Mouse (Mus musculus): ENCODE data around the gene Rab11fip4. TPM values are rescaled to one million over a fixed set of nuclear protein-coding genes. Genes with fewer than 3 reads are reported as not detected.
A peak's percentile ranks its signal among the peaks of the same experiment; 100 is the strongest.

Rab11fip4 gene
- polyA plus RNA-seq, 1 experiment from 2014 or later: 0.73 TPM

DNA sequence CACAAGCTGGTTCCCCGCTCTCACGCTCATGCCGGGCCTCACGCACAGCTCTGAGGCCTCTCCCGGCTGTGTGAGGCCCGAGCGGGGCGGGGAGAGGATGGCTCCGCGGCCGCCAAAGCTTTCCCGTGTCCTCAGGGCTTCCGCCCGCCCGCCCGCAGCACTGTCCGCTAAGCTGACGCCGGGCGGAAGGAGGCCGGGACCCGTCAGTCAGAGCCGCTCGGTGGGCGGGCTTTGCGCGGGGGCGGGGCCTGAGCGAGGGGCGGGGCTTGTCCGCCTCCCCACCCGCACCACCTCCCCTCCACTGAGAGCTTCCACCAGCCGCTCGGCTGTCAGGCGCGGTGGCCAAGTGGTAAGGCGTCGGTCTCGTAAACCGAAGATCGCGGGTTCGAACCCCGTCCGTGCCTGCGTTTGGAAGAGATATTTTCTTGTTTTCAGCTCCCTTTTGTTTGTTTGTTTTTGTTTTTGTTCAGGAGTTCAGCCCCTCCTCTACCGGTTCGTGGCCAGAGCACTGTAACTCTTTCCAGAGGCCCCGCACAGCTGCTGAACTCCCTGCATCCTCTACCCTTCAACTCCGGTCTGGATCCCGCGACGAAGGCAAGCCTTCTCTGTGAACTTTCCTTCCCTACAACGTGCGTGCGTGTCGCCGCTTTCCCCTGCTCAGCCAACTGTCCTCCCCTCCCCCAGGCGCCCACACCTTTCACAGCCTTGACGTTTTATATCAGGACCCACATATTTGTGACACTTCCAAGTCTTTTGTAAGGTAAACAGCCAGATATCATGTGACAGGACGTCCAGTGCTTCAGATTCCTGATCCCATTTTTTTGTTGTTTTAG lies 113.5 kb downstream of the Rab11fip4 start:
- peak; percentile 93 for ATAC-seq (replicated peaks; ENCODE audit: insufficient number of reproducible peaks, low FRiP score, low TSS enrichment)
- WGBS (ENCODE audit: insufficient replicate concordance): under 1% methylated on average over 61 of the region's 61 CpGs
- peaks cover 7% of the 10 kb centered on the region for H3K27me3 ChIP-seq (ENCODE audit: control insufficient read depth, insufficient read depth, low read length)
- peak overlapping the region; percentile 95 for H3K27ac ChIP-seq (ENCODE audit: low read depth, low read length)
- H3K4me2 ChIP-seq: peak overlapping the region; percentile 80
- peaks cover 4% of the 10 kb centered on the region; the same call in 1 of the 2 replicates for H3K36me3 ChIP-seq (ENCODE audit: control insufficient read depth, insufficient read depth, low read length)
- H3K9me3 ChIP-seq (replicated peaks; ENCODE audit: control insufficient read depth, low read length): no peaks in the 10 kb centered on the region
- H3K4me1 ChIP-seq (ENCODE audit: control insufficient read depth, insufficient read depth, low read length): peaks cover 16% of the 10 kb centered on the region
- peak overlapping the region; percentile 87 for H3K9ac ChIP-seq (ENCODE audit: low read depth, low read length)
- peak overlapping the region; percentile 77 for H3K4me3 ChIP-seq (ENCODE audit: low read depth, low read length)

DNA sequence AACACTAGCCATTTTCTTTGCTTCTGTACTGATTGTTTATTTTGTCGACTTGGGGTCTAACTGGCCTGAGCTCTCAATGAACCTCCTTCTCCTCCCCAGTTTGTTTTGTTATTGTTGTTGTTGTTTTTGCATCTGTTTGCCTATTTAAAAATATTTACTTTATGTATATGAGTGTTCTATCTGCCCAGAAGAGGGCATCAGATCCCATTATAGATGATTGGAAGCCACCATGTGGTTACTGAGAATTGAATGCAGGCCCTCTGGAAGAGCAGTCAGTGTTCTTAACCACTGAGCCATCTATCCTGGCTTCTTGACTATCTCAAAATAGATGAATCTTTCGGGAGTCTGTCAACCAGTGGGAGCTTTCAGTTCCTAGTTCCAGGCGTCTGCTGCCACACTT lies 116.1 kb downstream of the Rab11fip4 start:
- Histone ChIP-seq H3K36me3 (ENCODE audit: control insufficient read depth, insufficient read depth, low read length) (no peaks in the 10 kb centered on the region), H3K4me1 (ENCODE audit: control insufficient read depth, insufficient read depth, low read length) (peaks cover 26% of the 10 kb centered on the region), H3K27ac (ENCODE audit: low read depth, low read length) (no peak overlapping the region), H3K4me3 (ENCODE audit: low read depth, low read length) (no peak overlapping the region), H3K9me3 (replicated peaks; ENCODE audit: control insufficient read depth, low read length) (no peaks in the 10 kb centered on the region), H3K27me3 (ENCODE audit: control insufficient read depth, insufficient read depth, low read length) (peaks cover 27% of the 10 kb centered on the region), H3K4me2 (no peak overlapping the region), H3K9ac (ENCODE audit: low read depth, low read length) (no peak overlapping the region)
- WGBS (ENCODE audit: insufficient replicate concordance): 69% methylated on average over 3 of the region's 3 CpGs
- no peak for ATAC-seq (replicated peaks; ENCODE audit: insufficient number of reproducible peaks, low FRiP score, low TSS enrichment)

DNA sequence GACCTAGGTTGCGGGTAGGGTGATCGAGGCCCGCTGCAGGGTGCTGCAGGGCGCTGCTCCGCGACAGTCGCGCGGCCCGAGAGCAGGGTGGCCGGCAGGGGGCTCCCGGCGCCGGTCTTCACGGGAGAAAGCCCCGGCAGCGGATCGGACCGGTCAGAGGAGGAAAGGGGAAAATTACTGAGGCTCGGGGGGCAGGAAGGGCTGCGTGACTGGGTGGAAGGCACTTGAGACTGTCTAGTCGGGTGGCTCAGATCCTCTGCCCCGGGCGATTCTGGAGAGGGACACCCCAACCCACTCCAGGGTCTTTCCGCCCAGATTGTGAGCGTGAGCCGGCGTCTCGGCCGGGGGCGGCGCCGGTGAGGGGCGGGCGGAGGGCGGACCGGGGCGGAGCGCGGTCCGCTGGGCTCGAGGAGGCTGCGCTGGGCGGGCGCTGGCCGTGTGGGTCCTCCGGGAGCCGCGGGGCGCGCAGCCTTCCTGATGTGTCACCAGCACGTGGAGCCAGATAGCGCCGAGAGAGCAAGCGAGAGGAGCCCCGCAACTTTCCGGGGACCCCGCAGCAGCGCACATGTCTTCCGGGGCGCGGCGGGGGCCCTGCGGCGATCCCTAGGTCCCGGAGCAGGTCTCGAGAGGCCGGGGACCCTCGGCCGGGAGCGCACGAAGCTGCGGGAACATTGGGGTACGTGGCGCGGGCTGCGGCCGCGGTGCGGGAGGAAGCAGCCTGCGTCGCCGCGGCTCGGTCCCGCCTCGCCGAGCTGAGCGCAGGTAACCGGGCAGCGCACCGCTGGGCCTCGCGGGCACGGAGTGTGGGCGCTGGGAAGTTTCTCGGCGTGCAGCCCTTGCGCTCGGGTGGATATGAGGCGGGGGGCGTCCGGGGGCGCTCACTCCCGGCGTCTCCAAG lies 120.1 kb downstream of the Rab11fip4 start:
- peaks cover 11% of the 10 kb centered on the region for H3K4me1 ChIP-seq (ENCODE audit: control insufficient read depth, insufficient read depth, low read length)
- peak overlapping the region; percentile 100 for H3K4me2 ChIP-seq
- WGBS (ENCODE audit: insufficient replicate concordance): under 1% methylated on average over 100 of the region's 106 CpGs
- H3K27me3 ChIP-seq (ENCODE audit: control insufficient read depth, insufficient read depth, low read length): peaks cover 46% of the 10 kb centered on the region
- peak overlapping the region; percentile 55 for H3K4me3 ChIP-seq (ENCODE audit: low read depth, low read length)
- H3K36me3 ChIP-seq (ENCODE audit: control insufficient read depth, insufficient read depth, low read length): no peaks in the 10 kb centered on the region
- peak; percentile 81 for ATAC-seq (replicated peaks; ENCODE audit: insufficient number of reproducible peaks, low FRiP score, low TSS enrichment)
- no peaks in the 10 kb centered on the region for H3K9me3 ChIP-seq (replicated peaks; ENCODE audit: control insufficient read depth, low read length)
- H3K27ac ChIP-seq (ENCODE audit: low read depth, low read length): peak overlapping the region; percentile 59; the same call in 1 of the 2 replicates
- H3K9ac ChIP-seq (ENCODE audit: low read depth, low read length): peak overlapping the region; percentile 76

DNA sequence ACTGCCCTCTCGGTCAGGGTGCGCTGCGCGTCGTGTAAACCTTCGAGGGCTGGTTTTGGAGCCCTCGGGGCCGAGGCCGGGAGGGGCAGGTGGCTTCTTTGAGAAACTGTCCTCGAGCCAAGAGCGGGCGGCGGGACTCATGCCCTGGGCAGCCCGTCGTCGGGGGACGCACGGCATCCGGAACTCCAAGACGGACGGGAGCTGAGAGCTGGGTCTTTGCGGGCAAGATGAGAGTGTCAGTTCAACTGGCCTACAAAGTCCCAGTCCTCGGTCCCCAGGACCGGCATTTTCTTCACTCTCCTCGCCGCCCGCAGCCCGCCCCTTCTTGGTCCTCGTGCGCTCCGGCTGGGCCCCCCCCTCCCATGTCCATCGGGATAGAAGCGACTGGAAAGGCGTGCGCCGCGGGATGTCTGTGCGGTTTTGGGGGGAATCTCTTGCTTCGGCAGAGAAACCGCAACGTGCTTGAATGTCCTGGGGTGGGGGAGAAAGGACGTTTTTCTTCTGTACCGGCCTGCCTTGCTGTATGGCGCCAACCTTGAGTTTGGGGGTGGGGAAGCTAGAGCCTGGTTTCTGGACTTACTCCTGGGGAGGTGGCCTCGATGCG lies 120.9 kb downstream of the Rab11fip4 start:
- ATAC-seq (replicated peaks; ENCODE audit: insufficient number of reproducible peaks, low FRiP score, low TSS enrichment): no peak
- Histone ChIP-seq H3K4me1 (ENCODE audit: control insufficient read depth, insufficient read depth, low read length) (peaks cover 10% of the 10 kb centered on the region), H3K27ac (ENCODE audit: low read depth, low read length) (no peak overlapping the region), H3K9me3 (replicated peaks; ENCODE audit: control insufficient read depth, low read length) (no peaks in the 10 kb centered on the region), H3K27me3 (ENCODE audit: control insufficient read depth, insufficient read depth, low read length) (peaks cover 46% of the 10 kb centered on the region), H3K4me3 (ENCODE audit: low read depth, low read length) (peak overlapping the region; percentile 55), H3K36me3 (ENCODE audit: control insufficient read depth, insufficient read depth, low read length) (no peaks in the 10 kb centered on the region), H3K4me2 (peak overlapping the region; percentile 100), H3K9ac (ENCODE audit: low read depth, low read length) (peak overlapping the region; percentile 76)
- WGBS (ENCODE audit: insufficient replicate concordance): 3% methylated on average over 46 of the region's 46 CpGs

DNA sequence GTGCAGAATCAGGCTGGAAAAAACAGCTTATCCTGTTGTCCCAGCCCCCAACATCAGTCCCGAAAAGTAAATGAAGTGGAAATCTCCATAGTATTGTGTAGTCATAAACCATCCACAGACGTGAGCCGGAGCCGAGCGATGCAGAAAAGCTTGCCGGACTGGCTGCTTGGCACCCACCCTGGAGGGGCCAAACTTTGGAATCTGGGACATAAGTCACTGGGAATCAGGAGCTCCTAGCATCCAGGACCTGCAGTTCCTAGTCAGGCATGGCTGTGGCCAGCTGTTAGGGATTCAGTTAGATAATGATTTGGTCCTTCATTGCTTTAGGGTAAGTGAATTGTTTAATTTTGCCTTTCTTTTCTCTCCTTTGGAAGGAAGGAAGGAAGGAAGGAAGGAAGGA lies 122.2 kb downstream of the Rab11fip4 start:
- 76% methylated on average over 6 of the region's 6 CpGs for whole genome bisulfite sequencing (ENCODE audit: insufficient replicate concordance)
- Histone ChIP-seq H3K27ac (ENCODE audit: low read depth, low read length) (no peak overlapping the region), H3K4me2 (no peak overlapping the region), H3K36me3 (ENCODE audit: control insufficient read depth, insufficient read depth, low read length) (no peaks in the 10 kb centered on the region), H3K9ac (ENCODE audit: low read depth, low read length) (no peak overlapping the region), H3K4me1 (ENCODE audit: control insufficient read depth, insufficient read depth, low read length) (peaks cover 18% of the 10 kb centered on the region), H3K27me3 (ENCODE audit: control insufficient read depth, insufficient read depth, low read length) (peaks cover 46% of the 10 kb centered on the region), H3K9me3 (replicated peaks; ENCODE audit: control insufficient read depth, low read length) (no peaks in the 10 kb centered on the region), H3K4me3 (ENCODE audit: low read depth, low read length) (no peak overlapping the region)
- ATAC-seq (replicated peaks; ENCODE audit: insufficient number of reproducible peaks, low FRiP score, low TSS enrichment): no peak

DNA sequence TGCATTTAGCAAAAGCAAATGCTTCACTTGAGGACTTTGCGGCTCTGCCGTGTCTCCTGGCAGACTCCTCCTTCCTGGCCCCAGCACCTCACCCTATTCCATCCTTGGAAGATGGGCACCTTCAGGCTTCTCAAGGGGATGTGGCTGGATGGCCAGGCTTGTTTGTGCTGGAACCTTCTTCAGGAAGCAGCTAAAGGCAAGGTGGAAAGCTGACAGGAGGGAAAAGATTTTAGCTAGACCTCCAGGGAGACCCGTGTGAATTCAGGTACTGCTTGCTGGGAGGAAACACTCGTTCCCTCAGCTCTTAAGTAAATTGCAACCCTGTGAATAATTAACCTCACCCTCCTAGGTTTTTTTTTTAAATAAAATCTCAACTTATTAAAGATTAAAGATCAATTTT lies 122.7 kb downstream of the Rab11fip4 start:
- no peaks in the 10 kb centered on the region for H3K9me3 ChIP-seq (replicated peaks; ENCODE audit: control insufficient read depth, low read length)
- H3K4me3 ChIP-seq (ENCODE audit: low read depth, low read length): no peak overlapping the region
- peaks cover 18% of the 10 kb centered on the region for H3K4me1 ChIP-seq (ENCODE audit: control insufficient read depth, insufficient read depth, low read length)
- no peak overlapping the region for H3K27ac ChIP-seq (ENCODE audit: low read depth, low read length)
- H3K27me3 ChIP-seq (ENCODE audit: control insufficient read depth, insufficient read depth, low read length): peaks cover 46% of the 10 kb centered on the region
- 47% methylated on average over 4 of the region's 4 CpGs for WGBS (ENCODE audit: insufficient replicate concordance)
- no peak overlapping the region for H3K9ac ChIP-seq (ENCODE audit: low read depth, low read length)
- ATAC-seq (replicated peaks; ENCODE audit: insufficient number of reproducible peaks, low FRiP score, low TSS enrichment): no peak
- H3K4me2 ChIP-seq: no peak overlapping the region
- no peaks in the 10 kb centered on the region for H3K36me3 ChIP-seq (ENCODE audit: control insufficient read depth, insufficient read depth, low read length)

DNA sequence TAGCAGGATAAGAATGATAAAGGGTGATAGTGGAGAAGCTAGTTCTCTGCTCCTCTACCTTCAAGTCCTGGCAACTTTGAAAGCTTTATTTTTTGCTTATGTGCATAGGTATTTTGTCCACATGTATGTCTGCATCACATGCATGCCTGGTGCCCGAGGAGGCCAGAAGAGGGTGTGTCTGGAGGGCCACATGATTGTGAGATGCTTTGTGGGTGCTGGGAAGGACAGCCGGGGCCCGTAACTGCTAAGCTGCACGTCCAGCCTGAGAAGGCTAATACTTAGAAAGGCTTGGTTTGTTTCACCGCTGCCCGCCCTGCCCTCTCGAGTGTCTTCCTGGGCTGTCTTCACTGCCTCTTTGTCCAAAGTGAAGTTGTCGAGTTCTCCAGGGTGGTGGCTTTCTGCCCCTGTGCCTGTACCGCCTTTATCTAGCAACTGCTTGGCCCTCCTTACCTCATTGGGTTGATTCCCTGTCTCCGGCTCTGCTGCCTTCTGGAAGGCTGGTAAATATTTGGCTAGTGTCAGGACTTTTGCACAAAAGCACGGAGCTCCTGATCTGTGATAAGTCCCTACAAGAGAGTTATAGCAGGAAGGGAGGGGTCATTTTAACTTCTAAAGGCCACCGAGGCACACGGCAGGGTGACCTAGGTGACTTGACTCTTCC lies 123.2 kb downstream of the Rab11fip4 start:
- no peaks in the 10 kb centered on the region for H3K36me3 ChIP-seq (ENCODE audit: control insufficient read depth, insufficient read depth, low read length)
- no peak overlapping the region for H3K9ac ChIP-seq (ENCODE audit: low read depth, low read length)
- H3K27me3 ChIP-seq (ENCODE audit: control insufficient read depth, insufficient read depth, low read length): peaks cover 41% of the 10 kb centered on the region
- WGBS (ENCODE audit: insufficient replicate concordance): 51% methylated on average over 13 of the region's 13 CpGs
- H3K9me3 ChIP-seq (replicated peaks; ENCODE audit: control insufficient read depth, low read length): no peaks in the 10 kb centered on the region
- H3K4me2 ChIP-seq: no peak overlapping the region
- no peak overlapping the region for H3K4me3 ChIP-seq (ENCODE audit: low read depth, low read length)
- ATAC-seq (replicated peaks; ENCODE audit: insufficient number of reproducible peaks, low FRiP score, low TSS enrichment): no peak
- no peak overlapping the region for H3K27ac ChIP-seq (ENCODE audit: low read depth, low read length)
- peaks cover 21% of the 10 kb centered on the region for H3K4me1 ChIP-seq (ENCODE audit: control insufficient read depth, insufficient read depth, low read length)

DNA sequence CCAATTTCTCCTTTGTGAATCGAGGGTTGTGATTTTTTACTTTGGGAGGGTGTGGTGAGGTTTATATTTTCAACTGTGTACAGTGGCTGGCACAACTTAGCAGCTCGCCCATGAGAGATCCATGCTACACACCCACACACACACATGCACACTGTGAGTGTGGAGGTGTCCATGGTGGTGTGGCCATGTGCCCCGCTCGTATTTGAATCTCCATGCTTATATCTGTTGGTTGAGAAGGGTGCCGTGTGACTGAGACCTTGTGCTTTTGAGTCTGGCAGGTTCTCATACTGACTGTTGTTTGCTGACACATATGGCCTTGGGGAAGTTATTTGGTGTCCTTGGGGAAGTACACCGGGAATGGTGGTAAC lies 123.7 kb downstream of the Rab11fip4 start:
- Histone ChIP-seq H3K36me3 (ENCODE audit: control insufficient read depth, insufficient read depth, low read length) (no peaks in the 10 kb centered on the region), H3K4me1 (ENCODE audit: control insufficient read depth, insufficient read depth, low read length) (peaks cover 21% of the 10 kb centered on the region)
- WGBS (ENCODE audit: insufficient replicate concordance): 81% methylated on average over 6 of the region's 6 CpGs

More for the DNA sequence above, 123.7 kb downstream of the Rab11fip4 start:
- Histone ChIP-seq H3K4me3 (ENCODE audit: low read depth, low read length) (no peak overlapping the region), H3K27ac (ENCODE audit: low read depth, low read length) (no peak overlapping the region), H3K9ac (ENCODE audit: low read depth, low read length) (no peak overlapping the region), H3K27me3 (ENCODE audit: control insufficient read depth, insufficient read depth, low read length) (peaks cover 37% of the 10 kb centered on the region), H3K9me3 (replicated peaks; ENCODE audit: control insufficient read depth, low read length) (no peaks in the 10 kb centered on the region), H3K4me2 (no peak overlapping the region)
- no peak for ATAC-seq (replicated peaks; ENCODE audit: insufficient number of reproducible peaks, low FRiP score, low TSS enrichment)
